Mouse (Mus musculus): Measurements from ENCODE around the gene Art1.

Gene Art1

GRCm38 (mm10) chr7:102101487-102101886 is at the start of gene Art1:
Gene Art1 (plus strand): TSS chr7:102101743.
- no peak for DNase-seq

GRCm38 (mm10) chr7:102061353-102061752 is 40.2 kb upstream of the Art1 start:
- no peak for DNase-seq

- no peak for DNase-seq
Measured at GRCm38 (mm10) chr7:102062203-102062602, 39.3 kb upstream of the Art1 start.

GRCm38 (mm10) chr7:102063891-102064290 is 37.7 kb upstream of the Art1 start:
- no peak for DNase-seq

- no peak for DNase-seq
Measured at GRCm38 (mm10) chr7:102064655-102065045, 36.9 kb upstream of the Art1 start.

- DNase-seq, result peak; percentile 92
Measured at GRCm38 (mm10) chr7:102065046-102065891, 36.3 kb upstream of the Art1 start, which contains the start of the genes Rnf121, Xndc1 and Xntrpc. Gene Rnf121 (minus strand): TSS chr7:102065469. Gene Xndc1 (plus strand): TSS chr7:102065511. Gene Xntrpc (plus strand): TSS chr7:102065713.

- no peak for DNase-seq
Measured at GRCm38 (mm10) chr7:102066363-102066762, 35.2 kb upstream of the Art1 start.

- DNase-seq, result peak; percentile 31
Measured at GRCm38 (mm10) chr7:102076714-102077296, 24.7 kb upstream of the Art1 start.

GRCm38 (mm10) chr7:102078517-102078916 is 23.0 kb upstream of the Art1 start:
- DNase-seq, result no peak

- no peak for DNase-seq
Measured at GRCm38 (mm10) chr7:102080311-102080710, 21.2 kb upstream of the Art1 start.

GRCm38 (mm10) chr7:102081784-102082183 is 19.8 kb upstream of the Art1 start:
- DNase-seq, result no peak

- DNase-seq, result no peak
Measured at GRCm38 (mm10) chr7:102082816-102083215, 18.7 kb upstream of the Art1 start, which contains the start of gene Trpc2. Gene Trpc2 (plus strand): TSS chr7:102083116.

- no peak for DNase-seq
Measured at GRCm38 (mm10) chr7:102084041-102084696, 17.4 kb upstream of the Art1 start.

- no peak for DNase-seq
Measured at GRCm38 (mm10) chr7:102087336-102087735, 14.2 kb upstream of the Art1 start.

GRCm38 (mm10) chr7:102099760-102100661 is 1.5 kb upstream of the Art1 start:
- peak; percentile 40 for DNase-seq

- no peak for DNase-seq
Measured at GRCm38 (mm10) chr7:102100868-102101267, 675 bp upstream of the Art1 start.

GRCm38 (mm10) chr7:102102241-102102640 is 698 bp downstream of the Art1 start:
- DNase-seq, result no peak

- DNase-seq, result no peak
Measured at GRCm38 (mm10) chr7:102102696-102103095, 1.2 kb downstream of the Art1 start.

GRCm38 (mm10) chr7:102103555-102103954 is 2.0 kb downstream of the Art1 start:
- no peak for DNase-seq

GRCm38 (mm10) chr7:102104126-102104525 is 2.6 kb downstream of the Art1 start:
- no peak for DNase-seq

GRCm38 (mm10) chr7:102106700-102107141 is 5.2 kb downstream of the Art1 start:
- DNase-seq, result no peak

GRCm38 (mm10) chr7:102108206-102108605 is 6.7 kb downstream of the Art1 start:
- DNase-seq, result no peak
